Mouse (Mus musculus) kidney, postnatal 36 days (tissue): ENCODE results near the gene Dlgap4.

Source experiments
- DNase-seq, 2 experiments: peaks; one replicate each; pipeline ENCODE4 v3.0.0; 2021 to 2022; ENCODE audit warnings: mixed read lengths in 2 of 2

The Dlgap4 gene

GRCm38 (mm10) chr2:156744414-156744813 is 130.9 kb downstream of the Dlgap4 start:
- DNase-seq, result no peak

GRCm38 (mm10) chr2:156747315-156747714 is 133.8 kb downstream of the Dlgap4 start:
- DNase-seq, result no peak

GRCm38 (mm10) chr2:156749687-156750086 is 136.2 kb downstream of the Dlgap4 start:
- no peak for DNase-seq

GRCm38 (mm10) chr2:156756937-156757336 is 143.4 kb downstream of the Dlgap4 start:
- no peak for DNase-seq

- DNase-seq, result peak; percentile 21 to 54
Measured at GRCm38 (mm10) chr2:156760843-156761505, 147.5 kb downstream of the Dlgap4 start.

- no peak for DNase-seq
Measured at GRCm38 (mm10) chr2:156761521-156762278, 148.2 kb downstream of the Dlgap4 start.

- DNase-seq, result no peak
Measured at GRCm38 (mm10) chr2:156762499-156762898, 149.0 kb downstream of the Dlgap4 start.

GRCm38 (mm10) chr2:156763101-156763500 is 149.6 kb downstream of the Dlgap4 start:
- DNase-seq, result peak; percentile 78 to 81

- DNase-seq, result no peak
Measured at GRCm38 (mm10) chr2:156764022-156764421, 150.5 kb downstream of the Dlgap4 start.

GRCm38 (mm10) chr2:156764747-156765146 is 151.2 kb downstream of the Dlgap4 start:
- no peak for DNase-seq

- no peak for DNase-seq
Measured at GRCm38 (mm10) chr2:156765593-156765992, 152.1 kb downstream of the Dlgap4 start.

GRCm38 (mm10) chr2:156766227-156767019 is 152.9 kb downstream of the Dlgap4 start:
- no peak for DNase-seq

GRCm38 (mm10) chr2:156767108-156767507 is 153.6 kb downstream of the Dlgap4 start:
- DNase-seq, result peak; percentile 39 to 58

- no peak for DNase-seq
Measured at GRCm38 (mm10) chr2:156769274-156769673, 155.8 kb downstream of the Dlgap4 start.

GRCm38 (mm10) chr2:156773470-156773869 is 160.0 kb downstream of the Dlgap4 start:
- no peak for DNase-seq

- no peak for DNase-seq
Measured at GRCm38 (mm10) chr2:156774035-156774737, 160.7 kb downstream of the Dlgap4 start.

GRCm38 (mm10) chr2:156774738-156775454 is 161.4 kb downstream of the Dlgap4 start, which contains the start of gene Myl9:
Gene Myl9 (plus strand): TSS chr2:156775420.
- peak; percentile 39 to 66 for DNase-seq

GRCm38 (mm10) chr2:156775455-156776435 is 162.2 kb downstream of the Dlgap4 start:
- no peak for DNase-seq

- no peak for DNase-seq
Measured at GRCm38 (mm10) chr2:156776907-156777306, 163.4 kb downstream of the Dlgap4 start.

GRCm38 (mm10) chr2:156777326-156778004 is 164.0 kb downstream of the Dlgap4 start:
- peak; percentile 42 to 67 for DNase-seq
